Comparison of ENCODE assay signal across 21 mouse cellular contexts in genomic region chr1:188333936-188334335, GRCm38 (mm10).
A peak's percentile ranks its signal among the peaks of the same experiment; 100 is the strongest.
DNase-seq lines count a peak whose midpoint lies in the region; ATAC-seq and TF ChIP-seq lines count a peak whose summit lies in the region.
"Had no signal": no experiment of that assay in that cellular context is flagged by ENCODE, and none has a peak within 500 bp of the region (broad histone marks: within the 10 kb centered on the region; RNA-seq: fewer than 3 reads in every experiment).

No protein-coding gene starts in this region.

- H3K4me3 ChIP-seq in hindbrain, postnatal 0 days (ENCODE audit: low read length) = no peak overlapping the region
- H3K4me3 ChIP-seq: erythroblast, embryonic 14.5 days; forebrain, embryonic 15.5 days; limb, embryonic 12.5 days; liver, embryonic 12.5 days had no signal

- no peak overlapping the region for H3K4me2 ChIP-seq in hindbrain, postnatal 0 days (ENCODE audit: low read depth, low read length)
- H3K4me2 ChIP-seq: forebrain, embryonic 15.5 days; heart, embryonic 11.5 days; limb, embryonic 12.5 days; liver, embryonic 12.5 days; lung, embryonic 14.5 days; midbrain, embryonic 11.5 days had no signal

- no peak overlapping the region for H3K9ac ChIP-seq in hindbrain, postnatal 0 days (replicated peaks; ENCODE audit: low read length)
- H3K9ac ChIP-seq: forebrain, embryonic 15.5 days; limb, embryonic 12.5 days; liver, embryonic 12.5 days; lung, embryonic 14.5 days had no signal

- peak; percentile 82 for ATAC-seq in hindbrain, postnatal 0 days
- ATAC-seq: forebrain, embryonic 15.5 days; liver, embryonic 12.5 days had no signal

- TF ChIP-seq CTCF in brain, embryonic 14.5 days (IDR thresholded peaks at IDR 0.05; ENCODE audit: borderline replicate concordance, extremely low read depth, insufficient read depth, insufficient read length) = no peak
- no peak for TF ChIP-seq CTCF in hindbrain, postnatal 0 days (IDR thresholded peaks at IDR 0.05; ENCODE audit: low read depth)

- H3K9me3 ChIP-seq in hindbrain, postnatal 0 days (ENCODE audit: low read length) = no peaks in the 10 kb centered on the region
- H3K9me3 ChIP-seq: forebrain, embryonic 15.5 days; limb, embryonic 12.5 days; liver, embryonic 12.5 days had no signal

- peak overlapping the region; percentile 45; the same call in 1 of the 2 replicates for H3K27ac ChIP-seq in hindbrain, postnatal 0 days
- H3K27ac ChIP-seq: forebrain, embryonic 15.5 days; limb, embryonic 12.5 days; liver, embryonic 12.5 days had no signal

- H3K36me3 ChIP-seq in hindbrain, postnatal 0 days (ENCODE audit: insufficient read depth, low read length) = no peaks in the 10 kb centered on the region
- H3K36me3 ChIP-seq: forebrain, embryonic 15.5 days; G1E; limb, embryonic 12.5 days; liver, embryonic 12.5 days had no signal

- H3K4me1 ChIP-seq in hindbrain, postnatal 0 days (ENCODE audit: insufficient read depth, low read length) = no peaks in the 10 kb centered on the region
- H3K4me1 ChIP-seq: limb, embryonic 12.5 days; liver, embryonic 12.5 days had no signal

- TF ChIP-seq POLR2A in brain, embryonic 14.5 days (IDR thresholded peaks at IDR 0.05; ENCODE audit: borderline replicate concordance, extremely low read depth, insufficient read depth, insufficient read length, poor library complexity, severe bottlenecking) = no peak

- 38% methylated on average over 2 of the region's 2 CpGs for WGBS in hindbrain, postnatal 0 days

- no peaks in the 10 kb centered on the region for H3K27me3 ChIP-seq in hindbrain, postnatal 0 days (ENCODE audit: insufficient read depth, low read length)
- H3K27me3 ChIP-seq: forebrain, embryonic 15.5 days; limb, embryonic 12.5 days; liver, embryonic 12.5 days had no signal

- DNase-seq in cerebellum, adult 9-10 months = peak; percentile 6
- DNase-seq in cerebellum, adult 8-10 months = no peak
- peak; percentile 2 to 4 for DNase-seq in layer of hippocampus, postnatal 14 days (ENCODE audit: low spot score in 2 of 2)
- DNase-seq in layer of hippocampus, postnatal 36 days = no peak
- peak; percentile 48 for DNase-seq in brain, embryonic 14.5 days (ENCODE audit: low read depth)
- peak; percentile 67 for DNase-seq in hindbrain, postnatal 0 days (ENCODE audit: low spot score)
- DNase-seq in retina, postnatal 1 day = no peak
- DNase-seq in testis, postnatal 10 days (ENCODE audit: low spot score) = no peak
- DNase-seq: adrenal gland, postnatal 14 days; kidney, adult 18-20 months; kidney, postnatal 10 days; lung, embryonic 14.5 days; lung, postnatal 4 days; right cerebral cortex, postnatal 4 days had no signal

Comparison
In these comparisons a context has a peak if more than half of its experiments do, and no peak if none do; other contexts are left out.
1. DNase-seq: peak in cerebellum, adult 9-10 months (single experiment), layer of hippocampus, postnatal 14 days (2 of 2), brain, embryonic 14.5 days (single experiment) and hindbrain, postnatal 0 days (single experiment); none in cerebellum, adult 8-10 months (single experiment), layer of hippocampus, postnatal 36 days (0 of 2), retina, postnatal 1 day (single experiment) and testis, postnatal 10 days (single experiment).